Mouse (Mus musculus): ENCODE results near the gene Ncam1. TPM values are rescaled to one million over a fixed set of nuclear protein-coding genes. Genes with fewer than 3 reads are reported as not detected.

Ncam1 gene
- polyA plus RNA-seq, 1 experiment from 2014 or later: 126 TPM

GRCm38 (mm10) chr9:49594876-49595634 lies 203.7 kb downstream of the Ncam1 start:
- Histone ChIP-seq H3K9me3 (no peaks in the 10 kb centered on the region), H3K27ac (peak overlapping the region; percentile 53; the same call in 1 of the 2 replicates), H3K36me3 (no peaks in the 10 kb centered on the region), H3K27me3 (ENCODE audit: insufficient read depth, poor library complexity, severe bottlenecking) (no peaks in the 10 kb centered on the region), H3K4me1 (replicated peaks) (peaks cover 44% of the 10 kb centered on the region), H3K4me3 (no peak overlapping the region)
- no peak for DNase-seq (ENCODE audit: low spot score)
- 45% methylated on average over 7 of the region's 7 CpGs for WGBS

- H3K27me3 ChIP-seq (ENCODE audit: insufficient read depth, poor library complexity, severe bottlenecking): no peaks in the 10 kb centered on the region
- WGBS: 43% methylated on average over 10 of the region's 10 CpGs
- H3K27ac ChIP-seq: no peak overlapping the region
- no peaks in the 10 kb centered on the region for H3K9me3 ChIP-seq
- peak; percentile 49 for DNase-seq (ENCODE audit: low spot score)
- H3K36me3 ChIP-seq: no peaks in the 10 kb centered on the region
- H3K4me3 ChIP-seq: no peak overlapping the region
- H3K4me1 ChIP-seq (replicated peaks): peaks cover 44% of the 10 kb centered on the region
Observed at GRCm38 (mm10) chr9:49593951-49594536, 204.7 kb downstream of the Ncam1 start.

GRCm38 (mm10) chr9:49592006-49592405 lies 206.7 kb downstream of the Ncam1 start:
- H3K4me3 ChIP-seq: no peak overlapping the region
- H3K27ac ChIP-seq: no peak overlapping the region
- 68% methylated on average over 2 of the region's 2 CpGs for WGBS

GRCm38 (mm10) chr9:49590261-49590660 lies 208.5 kb downstream of the Ncam1 start:
- WGBS: 46% methylated on average over 4 of the region's 4 CpGs
- no peak overlapping the region for H3K27ac ChIP-seq
- no peak for DNase-seq (ENCODE audit: low spot score)

More at GRCm38 (mm10) chr9:49592006-49592405, 206.7 kb downstream of the Ncam1 start:
- no peaks in the 10 kb centered on the region for H3K9me3 ChIP-seq
- no peaks in the 10 kb centered on the region for H3K27me3 ChIP-seq (ENCODE audit: insufficient read depth, poor library complexity, severe bottlenecking)
- H3K4me1 ChIP-seq (replicated peaks): peaks cover 44% of the 10 kb centered on the region
- H3K36me3 ChIP-seq: no peaks in the 10 kb centered on the region
- no peak for DNase-seq (ENCODE audit: low spot score)

GRCm38 (mm10) chr9:49577136-49577535 lies 221.6 kb downstream of the Ncam1 start:
- Histone ChIP-seq H3K27me3 (ENCODE audit: insufficient read depth, poor library complexity, severe bottlenecking) (no peaks in the 10 kb centered on the region), H3K4me3 (no peak overlapping the region), H3K27ac (no peak overlapping the region), H3K4me1 (replicated peaks) (peaks cover 6% of the 10 kb centered on the region; the same call in 1 of the 2 replicates), H3K36me3 (no peaks in the 10 kb centered on the region), H3K9me3 (no peaks in the 10 kb centered on the region)
- 88% methylated on average over 4 of the region's 4 CpGs for WGBS
- DNase-seq (ENCODE audit: low spot score): no peak

More at GRCm38 (mm10) chr9:49590261-49590660, 208.5 kb downstream of the Ncam1 start:
- Histone ChIP-seq H3K4me3 (no peak overlapping the region), H3K4me1 (replicated peaks) (peaks cover 35% of the 10 kb centered on the region), H3K9me3 (no peaks in the 10 kb centered on the region), H3K36me3 (no peaks in the 10 kb centered on the region), H3K27me3 (ENCODE audit: insufficient read depth, poor library complexity, severe bottlenecking) (no peaks in the 10 kb centered on the region)

- peak; percentile 9 for DNase-seq (ENCODE audit: low spot score)
- Histone ChIP-seq H3K9me3 (no peaks in the 10 kb centered on the region), H3K27me3 (ENCODE audit: insufficient read depth, poor library complexity, severe bottlenecking) (no peaks in the 10 kb centered on the region), H3K27ac (peak overlapping the region; percentile 78), H3K4me1 (replicated peaks) (peaks cover 33% of the 10 kb centered on the region), H3K36me3 (peaks cover 19% of the 10 kb centered on the region), H3K4me3 (no peak overlapping the region)
- 59% methylated on average over 9 of the region's 9 CpGs for WGBS
Observed at GRCm38 (mm10) chr9:49571695-49572510, 226.8 kb downstream of the Ncam1 start.

- peaks cover 28% of the 10 kb centered on the region for H3K36me3 ChIP-seq
- no peaks in the 10 kb centered on the region for H3K9me3 ChIP-seq
- peaks cover 33% of the 10 kb centered on the region for H3K4me1 ChIP-seq (replicated peaks)
- H3K4me3 ChIP-seq: no peak overlapping the region
- 43% methylated on average over 10 of the region's 10 CpGs for WGBS
- peak; percentile 56 for DNase-seq (ENCODE audit: low spot score)
- peak overlapping the region; percentile 78 for H3K27ac ChIP-seq
- no peaks in the 10 kb centered on the region for H3K27me3 ChIP-seq (ENCODE audit: insufficient read depth, poor library complexity, severe bottlenecking)
Observed at GRCm38 (mm10) chr9:49570731-49571694, 227.7 kb downstream of the Ncam1 start.

- WGBS: 41% methylated on average over 7 of the region's 7 CpGs
- Histone ChIP-seq H3K36me3 (peaks cover 35% of the 10 kb centered on the region), H3K27me3 (ENCODE audit: insufficient read depth, poor library complexity, severe bottlenecking) (no peaks in the 10 kb centered on the region), H3K4me1 (replicated peaks) (peaks cover 33% of the 10 kb centered on the region), H3K4me3 (no peak overlapping the region), H3K27ac (peak overlapping the region; percentile 78), H3K9me3 (no peaks in the 10 kb centered on the region)
- DNase-seq (ENCODE audit: low spot score): no peak
Observed at GRCm38 (mm10) chr9:49570033-49570660, 228.6 kb downstream of the Ncam1 start.

- 90% methylated on average over 2 of the region's 2 CpGs for WGBS
- peaks cover 57% of the 10 kb centered on the region for H3K36me3 ChIP-seq
- H3K9me3 ChIP-seq: no peaks in the 10 kb centered on the region
- H3K27ac ChIP-seq: no peak overlapping the region
- peaks cover 15% of the 10 kb centered on the region for H3K4me1 ChIP-seq (replicated peaks)
- no peak overlapping the region for H3K4me3 ChIP-seq
- no peak for DNase-seq (ENCODE audit: low spot score)
- no peaks in the 10 kb centered on the region for H3K27me3 ChIP-seq (ENCODE audit: insufficient read depth, poor library complexity, severe bottlenecking)
Observed at GRCm38 (mm10) chr9:49565846-49566245, 232.9 kb downstream of the Ncam1 start.

GRCm38 (mm10) chr9:49558941-49559340 lies 239.8 kb downstream of the Ncam1 start:
- no peak for DNase-seq (ENCODE audit: low spot score)
- 93% methylated on average over 2 of the region's 2 CpGs for WGBS
- H3K27ac ChIP-seq: no peak overlapping the region
- H3K4me1 ChIP-seq (replicated peaks): no peaks in the 10 kb centered on the region
- H3K4me3 ChIP-seq: no peak overlapping the region
- peaks cover 35% of the 10 kb centered on the region for H3K36me3 ChIP-seq
- H3K9me3 ChIP-seq: no peaks in the 10 kb centered on the region
- H3K27me3 ChIP-seq (ENCODE audit: insufficient read depth, poor library complexity, severe bottlenecking): no peaks in the 10 kb centered on the region

GRCm38 (mm10) chr9:49551353-49551752 lies 247.4 kb downstream of the Ncam1 start:
- no peak overlapping the region for H3K4me3 ChIP-seq
- WGBS: 60% methylated on average over 2 of the region's 2 CpGs
- no peak overlapping the region for H3K27ac ChIP-seq
- no peak for DNase-seq (ENCODE audit: low spot score)
- H3K36me3 ChIP-seq: peaks cover 4% of the 10 kb centered on the region
- no peaks in the 10 kb centered on the region for H3K27me3 ChIP-seq (ENCODE audit: insufficient read depth, poor library complexity, severe bottlenecking)
- H3K9me3 ChIP-seq: no peaks in the 10 kb centered on the region
- H3K4me1 ChIP-seq (replicated peaks): no peaks in the 10 kb centered on the region

Data from hindbrain, embryonic 10.5 days (tissue).